Mouse (Mus musculus) lung, postnatal 36 days (tissue): ENCODE measurements around the gene Pdcd1.
"Not testable (repeated sequence)": the region's sequence is repeated elsewhere in the genome, so short reads cannot be mapped to it uniquely, and the experiment has no call there.

Experiments used
- DNase-seq: peaks from one replicate; pipeline ENCODE4 v3.0.0; 2022; ENCODE audit warnings: mixed read lengths

The Pdcd1 gene

GRCm38 (mm10) chr1:94028741-94029140 lies 23.6 kb downstream of the Pdcd1 start:
- no peak for DNase-seq

- DNase-seq: no peak
These were observed 24.7 kb downstream of the Pdcd1 start for GRCm38 (mm10) chr1:94027506-94028108.

GRCm38 (mm10) chr1:94020151-94020550 lies 32.2 kb downstream of the Pdcd1 start, which contains the start of gene Neu4:
Gene Neu4, plus strand, starts transcription at chr1:94020451.
- no peak for DNase-seq

GRCm38 (mm10) chr1:94011643-94012042 lies 40.7 kb downstream of the Pdcd1 start:
- DNase-seq: no peak

- not testable (repeated sequence) for DNase-seq
These were observed 43.5 kb downstream of the Pdcd1 start for GRCm38 (mm10) chr1:94008826-94009225.

- not testable (repeated sequence) for DNase-seq
These were observed 46.3 kb downstream of the Pdcd1 start for GRCm38 (mm10) chr1:94005954-94006506.

- no peak for DNase-seq
These were observed 51.3 kb downstream of the Pdcd1 start for GRCm38 (mm10) chr1:94001023-94001422.

GRCm38 (mm10) chr1:93991491-93991890 lies 60.9 kb downstream of the Pdcd1 start:
- not testable (repeated sequence) for DNase-seq

DNA sequence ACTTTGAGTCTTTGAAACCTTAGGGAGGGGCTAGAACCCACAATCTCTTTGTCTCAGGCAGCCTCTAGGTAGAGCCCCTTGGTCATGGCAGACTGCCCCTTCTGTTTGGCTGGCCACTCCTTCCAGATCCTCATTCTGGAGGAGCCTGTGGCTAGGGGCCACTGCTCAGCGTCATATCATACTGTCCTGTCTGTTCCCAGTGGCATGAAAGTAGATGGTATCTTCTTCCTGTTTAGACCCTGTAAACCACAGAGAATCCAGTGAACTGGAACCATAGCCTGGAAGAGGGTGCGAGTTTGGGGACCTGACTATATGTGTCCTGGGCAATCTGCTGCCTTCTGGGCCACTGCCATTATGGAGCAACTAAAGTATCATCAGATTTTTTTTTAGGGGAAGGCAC lies 61.3 kb downstream of the Pdcd1 start:
- not testable (repeated sequence) for DNase-seq

- not testable (repeated sequence) for DNase-seq
These were observed 62.1 kb downstream of the Pdcd1 start, which contains the start of gene Gal3st2c for GRCm38 (mm10) chr1:93990209-93990608. Gene Gal3st2c, plus strand, starts transcription at chr1:93990509.

DNA sequence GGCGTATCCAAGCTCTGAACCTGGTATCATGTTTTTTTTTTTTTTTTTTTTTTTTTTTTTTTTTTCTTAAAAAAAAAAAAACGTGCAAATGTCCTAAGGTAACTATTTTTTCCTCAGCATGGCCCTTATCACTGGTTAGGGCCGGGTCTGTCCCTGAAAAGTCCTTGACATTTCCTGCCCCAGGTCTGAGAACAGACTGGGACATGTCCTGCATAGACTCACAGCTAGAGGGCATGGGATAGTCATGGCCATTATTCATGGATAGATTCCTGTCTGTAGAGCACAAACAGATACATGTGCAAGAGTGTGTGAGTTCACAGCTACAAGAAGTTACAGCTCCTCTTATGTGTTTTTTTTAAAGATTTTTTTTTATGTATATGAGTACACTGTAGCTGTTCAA lies 63.6 kb downstream of the Pdcd1 start:
- DNase-seq: no peak
